Mouse (Mus musculus): ENCODE data around the gene Tns4. TPM values are rescaled to one million over a fixed set of nuclear protein-coding genes. Genes with fewer than 3 reads are reported as not detected.

Tns4 gene
- polyA plus RNA-seq, 1 experiment = 0.11 TPM

GRCm38 (mm10) chr11:99039782-99040181 is 49.3 kb downstream of the Tns4 start:
- Histone ChIP-seq H3K27me3 (ENCODE audit: control insufficient read depth, insufficient read depth, insufficient read length) (peaks cover 8% of the 10 kb centered on the region), H3K79me2 (ENCODE audit: control insufficient read depth, insufficient read depth) (no peaks in the 10 kb centered on the region), H3K36me3 (ENCODE audit: control insufficient read depth, insufficient read depth) (no peaks in the 10 kb centered on the region), H3K4me3 (peak overlapping the region; percentile 24), H3K4me2 (ENCODE audit: low read depth) (peak overlapping the region; percentile 67), H3ac (ENCODE audit: control insufficient read depth, insufficient read length) (no peak overlapping the region)
- TF ChIP-seq TCF12 (IDR thresholded peaks at IDR 0.05; ENCODE audit: insufficient read depth, poor library complexity, severe bottlenecking) (no peak), MYOD1 (IDR thresholded peaks at IDR 0.05; ENCODE audit: control insufficient read depth in 1 of 3, insufficient read length in 2 of 3, low read depth in 2 of 3) (no peak), USF1 (IDR thresholded peaks at IDR 0.05; ENCODE audit: low read depth) (no peak), MAX (IDR thresholded peaks at IDR 0.05; ENCODE audit: low read depth) (no peak), CEBPB (IDR thresholded peaks at IDR 0.05; ENCODE audit: insufficient read depth, poor library complexity, severe bottlenecking) (no peak), POLR2A (IDR thresholded peaks at IDR 0.05; ENCODE audit: insufficient read length, low read depth) (no peak), POLR2AphosphoS2 (IDR thresholded peaks at IDR 0.05; ENCODE audit: insufficient read length, low read depth) (no peak), SRF (IDR thresholded peaks at IDR 0.05; ENCODE audit: control insufficient read depth, insufficient read length, low read depth) (no peak), REST (IDR thresholded peaks at IDR 0.05; ENCODE audit: insufficient read depth, insufficient read length) (no peak)

GRCm38 (mm10) chr11:99036254-99036653 is 52.9 kb downstream of the Tns4 start:
- H3ac ChIP-seq (ENCODE audit: control insufficient read depth, insufficient read length) = no peak overlapping the region
- TF ChIP-seq TCF12 (IDR thresholded peaks at IDR 0.05; ENCODE audit: insufficient read depth, poor library complexity, severe bottlenecking) (no peak), MYOG (IDR thresholded peaks at IDR 0.05; ENCODE audit: control insufficient read depth in 1 of 3, insufficient read depth in 1 of 3, insufficient read length in 2 of 3, low read depth in 2 of 3) (no peak), SRF (IDR thresholded peaks at IDR 0.05; ENCODE audit: control insufficient read depth, insufficient read length, low read depth) (no peak), CEBPB (IDR thresholded peaks at IDR 0.05; ENCODE audit: insufficient read depth, poor library complexity, severe bottlenecking) (no peak), TCF3 (IDR thresholded peaks at IDR 0.05; ENCODE audit: insufficient read length, low read depth) (no peak), POLR2A (IDR thresholded peaks at IDR 0.05; ENCODE audit: insufficient read length, low read depth) (no peak), USF1 (IDR thresholded peaks at IDR 0.05; ENCODE audit: low read depth) (no peak), MYOD1 (IDR thresholded peaks at IDR 0.05; ENCODE audit: control insufficient read depth in 1 of 3, insufficient read length in 2 of 3, low read depth in 2 of 3) (no peak), POLR2AphosphoS2 (IDR thresholded peaks at IDR 0.05; ENCODE audit: insufficient read length, low read depth) (no peak), REST (IDR thresholded peaks at IDR 0.05; ENCODE audit: insufficient read depth, insufficient read length) (no peak), E2F4 (IDR thresholded peaks at IDR 0.05; ENCODE audit: insufficient read depth) (no peak), MAX (IDR thresholded peaks at IDR 0.05; ENCODE audit: low read depth) (no peak)

GRCm38 (mm10) chr11:99035350-99035749 is 53.8 kb downstream of the Tns4 start:
- H3K4me3 ChIP-seq = no peak overlapping the region
- TF ChIP-seq E2F4 (IDR thresholded peaks at IDR 0.05; ENCODE audit: insufficient read depth) (no peak), USF1 (IDR thresholded peaks at IDR 0.05; ENCODE audit: low read depth) (no peak), MAX (IDR thresholded peaks at IDR 0.05; ENCODE audit: low read depth) (no peak), TCF3 (IDR thresholded peaks at IDR 0.05; ENCODE audit: insufficient read length, low read depth) (no peak), MYOD1 (IDR thresholded peaks at IDR 0.05; ENCODE audit: control insufficient read depth in 1 of 3, insufficient read length in 2 of 3, low read depth in 2 of 3) (no peak), POLR2AphosphoS2 (IDR thresholded peaks at IDR 0.05; ENCODE audit: insufficient read length, low read depth) (no peak), SRF (IDR thresholded peaks at IDR 0.05; ENCODE audit: control insufficient read depth, insufficient read length, low read depth) (no peak), MYOG (IDR thresholded peaks at IDR 0.05; ENCODE audit: control insufficient read depth in 1 of 3, insufficient read depth in 1 of 3, insufficient read length in 2 of 3, low read depth in 2 of 3) (no peak), TCF12 (IDR thresholded peaks at IDR 0.05; ENCODE audit: insufficient read depth, poor library complexity, severe bottlenecking) (no peak), REST (IDR thresholded peaks at IDR 0.05; ENCODE audit: insufficient read depth, insufficient read length) (no peak), POLR2A (IDR thresholded peaks at IDR 0.05; ENCODE audit: insufficient read length, low read depth) (no peak), CEBPB (IDR thresholded peaks at IDR 0.05; ENCODE audit: insufficient read depth, poor library complexity, severe bottlenecking) (no peak)
- no peak overlapping the region for H3K4me2 ChIP-seq (ENCODE audit: low read depth)
- peaks cover 5% of the 10 kb centered on the region for H3K27me3 ChIP-seq (ENCODE audit: control insufficient read depth, insufficient read depth, insufficient read length)
- H3ac ChIP-seq (ENCODE audit: control insufficient read depth, insufficient read length) = no peak overlapping the region
- no peaks in the 10 kb centered on the region for H3K36me3 ChIP-seq (ENCODE audit: control insufficient read depth, insufficient read depth)
- H3K79me2 ChIP-seq (ENCODE audit: control insufficient read depth, insufficient read depth) = no peaks in the 10 kb centered on the region

More at GRCm38 (mm10) chr11:99036254-99036653, 52.9 kb downstream of the Tns4 start:
- Histone ChIP-seq H3K79me2 (ENCODE audit: control insufficient read depth, insufficient read depth) (no peaks in the 10 kb centered on the region), H3K36me3 (ENCODE audit: control insufficient read depth, insufficient read depth) (no peaks in the 10 kb centered on the region), H3K27me3 (ENCODE audit: control insufficient read depth, insufficient read depth, insufficient read length) (peaks cover 4% of the 10 kb centered on the region), H3K4me2 (ENCODE audit: low read depth) (no peak overlapping the region), H3K4me3 (no peak overlapping the region)

- peaks cover 5% of the 10 kb centered on the region for H3K27me3 ChIP-seq (ENCODE audit: control insufficient read depth, insufficient read depth, insufficient read length)
- no peaks in the 10 kb centered on the region for H3K36me3 ChIP-seq (ENCODE audit: control insufficient read depth, insufficient read depth)
- TF ChIP-seq POLR2AphosphoS2 (IDR thresholded peaks at IDR 0.05; ENCODE audit: insufficient read length, low read depth) (no peak), POLR2A (IDR thresholded peaks at IDR 0.05; ENCODE audit: insufficient read length, low read depth) (no peak), TCF3 (IDR thresholded peaks at IDR 0.05; ENCODE audit: insufficient read length, low read depth) (no peak), MYOG (IDR thresholded peaks at IDR 0.05; ENCODE audit: control insufficient read depth in 1 of 3, insufficient read depth in 1 of 3, insufficient read length in 2 of 3, low read depth in 2 of 3) (no peak)
- no peak overlapping the region for H3K4me2 ChIP-seq (ENCODE audit: low read depth)
- peaks cover 20% of the 10 kb centered on the region for H3K79me2 ChIP-seq (ENCODE audit: control insufficient read depth, insufficient read depth)
- no peak overlapping the region for H3ac ChIP-seq (ENCODE audit: control insufficient read depth, insufficient read length)
- no peak overlapping the region for H3K4me3 ChIP-seq
Observed at GRCm38 (mm10) chr11:99026899-99027440, 62.1 kb downstream of the Tns4 start.

GRCm38 (mm10) chr11:99025878-99026277 is 63.2 kb downstream of the Tns4 start:
- peaks cover 5% of the 10 kb centered on the region for H3K36me3 ChIP-seq (ENCODE audit: control insufficient read depth, insufficient read depth)
- H3K27me3 ChIP-seq (ENCODE audit: control insufficient read depth, insufficient read depth, insufficient read length) = no peaks in the 10 kb centered on the region
- no peak overlapping the region for H3K4me3 ChIP-seq
- H3ac ChIP-seq (ENCODE audit: control insufficient read depth, insufficient read length) = no peak overlapping the region
- no peak overlapping the region for H3K4me2 ChIP-seq (ENCODE audit: low read depth)
- TF ChIP-seq MAX (IDR thresholded peaks at IDR 0.05; ENCODE audit: low read depth) (no peak), REST (IDR thresholded peaks at IDR 0.05; ENCODE audit: insufficient read depth, insufficient read length) (no peak), POLR2A (IDR thresholded peaks at IDR 0.05; ENCODE audit: insufficient read length, low read depth) (no peak), USF1 (IDR thresholded peaks at IDR 0.05; ENCODE audit: low read depth) (no peak), TCF12 (IDR thresholded peaks at IDR 0.05; ENCODE audit: insufficient read depth, poor library complexity, severe bottlenecking) (no peak), TCF3 (IDR thresholded peaks at IDR 0.05; ENCODE audit: insufficient read length, low read depth) (no peak), E2F4 (IDR thresholded peaks at IDR 0.05; ENCODE audit: insufficient read depth) (no peak), CEBPB (IDR thresholded peaks at IDR 0.05; ENCODE audit: insufficient read depth, poor library complexity, severe bottlenecking) (no peak), POLR2AphosphoS2 (IDR thresholded peaks at IDR 0.05; ENCODE audit: insufficient read length, low read depth) (no peak), MYOG (IDR thresholded peaks at IDR 0.05; ENCODE audit: control insufficient read depth in 1 of 3, insufficient read depth in 1 of 3, insufficient read length in 2 of 3, low read depth in 2 of 3) (no peak), MYOD1 (IDR thresholded peaks at IDR 0.05; ENCODE audit: control insufficient read depth in 1 of 3, insufficient read length in 2 of 3, low read depth in 2 of 3) (no peak), SRF (IDR thresholded peaks at IDR 0.05; ENCODE audit: control insufficient read depth, insufficient read length, low read depth) (no peak)
- H3K79me2 ChIP-seq (ENCODE audit: control insufficient read depth, insufficient read depth) = peaks cover 31% of the 10 kb centered on the region
